Mouse (Mus musculus): ENCODE data around the gene Pgbd5.

DNA sequence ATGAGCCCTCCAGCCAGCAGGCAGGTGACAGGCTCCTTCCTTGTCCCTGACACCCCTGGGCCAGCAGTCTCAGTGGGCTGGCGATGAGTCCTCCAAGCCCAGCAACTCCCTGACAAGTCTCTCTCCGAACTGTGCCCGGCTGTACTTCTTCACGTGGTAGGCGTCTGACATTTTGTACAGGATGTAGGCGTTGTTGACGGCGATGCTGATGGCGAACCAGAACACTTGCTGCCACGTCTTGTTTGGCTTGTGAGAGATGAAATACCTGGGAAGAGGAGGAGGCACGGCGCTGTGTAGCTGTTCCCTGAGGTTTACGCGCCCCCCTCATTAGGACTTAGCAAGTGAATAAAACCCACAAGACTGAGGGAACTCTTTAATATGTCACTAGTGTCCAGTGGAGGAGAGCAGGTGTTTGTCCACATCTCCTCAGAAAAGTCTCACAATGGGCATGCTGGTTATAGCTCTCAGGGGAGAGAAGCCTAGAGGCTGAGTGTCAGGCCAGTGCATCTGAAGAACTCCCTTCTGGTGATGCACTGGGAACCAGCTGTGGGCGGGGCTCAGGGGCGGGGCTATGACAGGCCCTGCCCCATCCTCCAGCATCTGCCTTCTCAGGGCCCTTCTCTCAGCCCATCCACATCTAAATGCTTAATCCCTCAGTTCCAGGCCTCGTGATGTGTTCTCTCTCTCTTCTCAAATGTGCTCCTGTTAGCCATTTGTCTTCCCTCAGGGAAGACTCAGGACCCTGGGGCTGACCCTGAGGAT is 68.9 kb downstream of the Pgbd5 start:
- TF ChIP-seq POLR2A (IDR thresholded peaks at IDR 0.05; ENCODE audit: borderline replicate concordance, control insufficient read depth, low read depth, low read length) (no peak), CTCF (IDR thresholded peaks at IDR 0.05; ENCODE audit: control insufficient read depth, insufficient read depth, low read length) (no peak)
